Mouse (Mus musculus): ENCODE measurements around the gene Lrrc72. TPM values are rescaled to one million over a fixed set of nuclear protein-coding genes. Genes with fewer than 3 reads are reported as not detected.

Lrrc72 gene
- polyA plus RNA-seq (2015; fragmentation: Nextera tagmentation; extraction: Ambion mirVana), result not detected in 2 replicates

DNA sequence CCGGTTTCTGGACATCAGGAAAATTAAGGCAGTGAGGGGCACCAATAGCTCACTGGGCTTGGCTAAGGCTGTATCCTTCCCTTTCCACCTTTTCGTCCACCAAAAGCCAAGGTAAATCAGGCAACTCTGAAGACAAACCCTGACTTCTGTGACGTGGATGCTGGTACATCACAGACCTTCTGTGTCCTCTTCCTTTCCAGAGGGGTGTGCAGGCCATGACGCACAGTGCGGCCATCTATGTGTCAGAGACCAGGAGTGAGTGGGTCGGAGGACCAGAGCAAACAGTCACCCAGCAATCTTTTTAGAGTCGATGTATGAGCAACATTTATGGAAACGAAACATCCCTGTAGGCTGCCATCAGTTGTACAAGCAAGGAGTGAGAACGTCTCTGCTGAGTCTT, at the start of gene Lrrc72:
TSS of gene Lrrc72 (minus strand) at position 101 of the 400 bp plus-strand sequence.
- no peak for ATAC-seq (ENCODE audit: low read depth)
- H3K36me3 ChIP-seq, result no peaks in the 10 kb centered on the region
- no peak within 1 kb of the TSS for H3K4me2 ChIP-seq
- no peak for DNase-seq
- H3K4me3 ChIP-seq (replicated peaks), result no peak within 1 kb of the TSS
- 72% methylated on average over 9 of the region's 9 CpGs for WGBS (ENCODE audit: insufficient replicate concordance)
- no peak within 1 kb of the TSS for H3K9ac ChIP-seq
- H3K27me3 ChIP-seq, result no peaks in the 10 kb centered on the region
- H3K4me1 ChIP-seq (replicated peaks), result no peaks in the 10 kb centered on the region
- no peak within 1 kb of the TSS for H3K27ac ChIP-seq
- H3K9me3 ChIP-seq (replicated peaks), result no peaks in the 10 kb centered on the region

GRCm38 (mm10) chr12:36302326-36302725, 49.1 kb upstream of the Lrrc72 start:
- no peaks in the 10 kb centered on the region for H3K4me1 ChIP-seq (replicated peaks)
- ATAC-seq (ENCODE audit: low read depth) (no peak), DNase-seq (no peak)
- no peak overlapping the region for H3K4me2 ChIP-seq
- no peak overlapping the region for H3K9ac ChIP-seq
- no peaks in the 10 kb centered on the region for H3K36me3 ChIP-seq
- H3K27ac ChIP-seq, result no peak overlapping the region
- no peaks in the 10 kb centered on the region for H3K27me3 ChIP-seq
- 78% methylated on average over 12 of the region's 12 CpGs for WGBS (ENCODE audit: insufficient replicate concordance)
- no peak overlapping the region for H3K4me3 ChIP-seq (replicated peaks)
- H3K9me3 ChIP-seq (replicated peaks), result no peaks in the 10 kb centered on the region

- H3K4me3 ChIP-seq (replicated peaks), result no peak overlapping the region
- DNase-seq (no peak), ATAC-seq (ENCODE audit: low read depth) (no peak)
- no peak overlapping the region for H3K9ac ChIP-seq
- H3K4me1 ChIP-seq (replicated peaks), result no peaks in the 10 kb centered on the region
- H3K9me3 ChIP-seq (replicated peaks), result no peaks in the 10 kb centered on the region
- no peak overlapping the region for H3K4me2 ChIP-seq
- H3K27me3 ChIP-seq, result no peaks in the 10 kb centered on the region
- 72% methylated on average over 6 of the region's 6 CpGs for WGBS (ENCODE audit: insufficient replicate concordance)
- no peaks in the 10 kb centered on the region for H3K36me3 ChIP-seq
- no peak overlapping the region for H3K27ac ChIP-seq
Observed at GRCm38 (mm10) chr12:36291346-36291745, 38.1 kb upstream of the Lrrc72 start.

DNA sequence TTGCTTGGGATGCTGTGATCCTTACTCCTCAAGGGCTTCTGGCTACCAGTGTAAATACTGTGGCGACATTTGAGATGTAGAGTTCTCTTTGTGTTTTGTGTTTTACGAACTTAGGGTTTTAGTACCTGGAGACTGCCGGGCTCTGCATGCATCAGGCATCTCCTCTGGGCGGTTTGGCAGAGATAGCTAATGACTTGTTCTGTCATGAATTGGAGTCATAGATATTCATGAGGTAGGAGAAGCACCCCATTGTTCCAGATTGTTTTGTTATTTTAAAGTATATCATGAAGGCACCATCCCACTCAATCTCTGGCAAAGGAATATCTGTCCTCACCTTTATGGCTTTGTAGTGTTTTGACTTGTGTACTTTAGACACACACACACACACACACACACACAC, 37.3 kb upstream of the Lrrc72 start:
- no peak overlapping the region for H3K4me2 ChIP-seq
- 76% methylated on average over 4 of the region's 4 CpGs for WGBS (ENCODE audit: insufficient replicate concordance)
- DNase-seq, result no peak

DNA sequence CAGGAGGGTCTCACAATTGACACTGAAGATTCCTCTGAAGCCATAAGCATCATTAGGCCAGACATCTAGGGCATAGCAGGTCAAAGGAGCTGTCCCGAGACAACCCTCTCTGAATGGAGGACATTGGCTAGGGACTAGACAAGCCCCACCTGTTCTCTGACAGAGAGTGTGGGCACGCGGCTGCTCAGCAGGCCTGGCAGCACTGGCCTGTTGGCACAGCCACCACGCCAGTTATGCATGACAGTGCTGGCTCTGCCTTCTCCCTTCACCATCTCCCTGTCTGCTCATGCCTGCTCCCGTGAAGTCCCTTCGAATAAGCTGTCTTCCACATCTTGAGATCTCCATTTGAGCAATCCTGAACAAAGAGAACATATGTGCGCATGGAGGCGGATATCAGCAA, 36.4 kb upstream of the Lrrc72 start:
- no peaks in the 10 kb centered on the region for H3K9me3 ChIP-seq (replicated peaks)
- H3K4me1 ChIP-seq (replicated peaks), result no peaks in the 10 kb centered on the region
- no peak for ATAC-seq (ENCODE audit: low read depth)
- WGBS (ENCODE audit: insufficient replicate concordance), result 73% methylated on average over 8 of the region's 8 CpGs
- DNase-seq, result no peak
- H3K9ac ChIP-seq, result no peak overlapping the region
- H3K4me2 ChIP-seq, result no peak overlapping the region
- no peak overlapping the region for H3K4me3 ChIP-seq (replicated peaks)
- no peaks in the 10 kb centered on the region for H3K36me3 ChIP-seq
- no peak overlapping the region for H3K27ac ChIP-seq
- H3K27me3 ChIP-seq, result no peaks in the 10 kb centered on the region

More for the DNA sequence above, 37.3 kb upstream of the Lrrc72 start:
- Histone ChIP-seq H3K27me3 (no peaks in the 10 kb centered on the region), H3K4me3 (replicated peaks) (no peak overlapping the region), H3K9me3 (replicated peaks) (no peaks in the 10 kb centered on the region), H3K4me1 (replicated peaks) (no peaks in the 10 kb centered on the region), H3K9ac (no peak overlapping the region), H3K27ac (no peak overlapping the region), H3K36me3 (no peaks in the 10 kb centered on the region)
- no peak for ATAC-seq (ENCODE audit: low read depth)

- H3K4me1 ChIP-seq (replicated peaks), result no peaks in the 10 kb centered on the region
- DNase-seq (no peak), ATAC-seq (ENCODE audit: low read depth) (no peak)
- no peaks in the 10 kb centered on the region for H3K36me3 ChIP-seq
- no peak overlapping the region for H3K4me2 ChIP-seq
- H3K27me3 ChIP-seq, result no peaks in the 10 kb centered on the region
- no peak overlapping the region for H3K4me3 ChIP-seq (replicated peaks)
- WGBS (ENCODE audit: insufficient replicate concordance), result 60% methylated on average over 3 of the region's 3 CpGs
- no peaks in the 10 kb centered on the region for H3K9me3 ChIP-seq (replicated peaks)
- no peak overlapping the region for H3K9ac ChIP-seq
- no peak overlapping the region for H3K27ac ChIP-seq
Observed at GRCm38 (mm10) chr12:36274823-36275222, 21.6 kb upstream of the Lrrc72 start.

DNA sequence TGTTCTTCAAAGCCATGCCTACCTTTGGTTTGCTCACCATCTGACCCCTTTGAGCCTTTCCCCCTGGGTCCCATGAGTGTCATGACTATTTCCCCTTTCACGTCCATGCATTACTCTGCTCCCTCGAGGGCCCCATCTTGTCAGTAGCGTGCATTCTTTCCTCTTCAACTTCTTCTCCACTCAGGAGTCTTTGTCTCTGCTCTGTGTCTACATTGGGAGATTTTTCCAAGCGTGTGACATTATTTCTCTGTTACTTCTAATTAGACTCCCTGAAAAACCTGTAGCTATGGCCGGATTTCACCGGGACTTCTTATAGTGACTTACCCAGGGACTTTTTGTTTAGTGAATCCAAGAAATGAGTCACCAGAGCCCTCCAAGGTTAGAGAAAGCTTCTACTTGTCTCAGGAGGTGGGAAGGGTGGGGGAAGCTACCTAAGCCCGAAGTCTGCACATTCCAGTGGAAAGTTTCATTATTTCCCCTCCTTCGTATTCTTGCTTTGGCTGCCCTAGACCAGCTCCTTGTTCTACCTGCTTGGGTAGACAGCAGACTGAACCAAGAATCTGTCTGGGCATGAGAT, 14.6 kb upstream of the Lrrc72 start:
- DNase-seq (no peak), ATAC-seq (ENCODE audit: low read depth) (no peak)
- Histone ChIP-seq H3K9ac (no peak overlapping the region), H3K4me3 (replicated peaks) (no peak overlapping the region), H3K27me3 (no peaks in the 10 kb centered on the region), H3K36me3 (no peaks in the 10 kb centered on the region), H3K27ac (no peak overlapping the region), H3K9me3 (replicated peaks) (no peaks in the 10 kb centered on the region), H3K4me2 (no peak overlapping the region), H3K4me1 (replicated peaks) (no peaks in the 10 kb centered on the region)
- WGBS (ENCODE audit: insufficient replicate concordance), result 73% methylated on average over 8 of the region's 8 CpGs

- Histone ChIP-seq H3K27me3 (no peaks in the 10 kb centered on the region), H3K36me3 (no peaks in the 10 kb centered on the region), H3K4me2 (no peak overlapping the region), H3K4me1 (replicated peaks) (no peaks in the 10 kb centered on the region), H3K4me3 (replicated peaks) (no peak overlapping the region), H3K27ac (no peak overlapping the region), H3K9me3 (replicated peaks) (no peaks in the 10 kb centered on the region), H3K9ac (no peak overlapping the region)
- DNase-seq (no peak), ATAC-seq (ENCODE audit: low read depth) (no peak)
- WGBS (ENCODE audit: insufficient replicate concordance), result 68% methylated on average over 11 of the region's 11 CpGs
Observed at GRCm38 (mm10) chr12:36262116-36262721, 9.0 kb upstream of the Lrrc72 start.

DNA sequence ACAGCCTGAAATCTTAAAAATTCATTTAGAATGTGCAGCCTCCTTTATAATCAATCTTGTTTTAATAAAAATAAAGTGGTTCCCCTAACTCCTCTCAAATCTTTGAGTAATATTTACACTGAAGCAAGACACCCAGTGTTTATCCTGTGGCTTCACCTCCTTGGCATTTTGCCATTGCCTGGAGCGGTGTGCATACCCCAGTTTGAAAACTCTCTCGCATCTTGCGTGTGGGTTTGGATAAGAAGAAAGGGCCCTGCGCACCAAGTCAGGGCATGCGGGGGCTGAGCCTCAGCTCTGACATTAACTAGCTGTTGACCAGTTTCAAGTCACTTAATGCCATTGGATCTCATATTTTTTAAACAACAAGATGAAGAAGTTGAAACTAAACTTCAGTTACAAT, 2.2 kb upstream of the Lrrc72 start:
- DNase-seq (no peak), ATAC-seq (ENCODE audit: low read depth) (no peak)
- H3K4me1 ChIP-seq (replicated peaks), result no peaks in the 10 kb centered on the region
- no peak overlapping the region for H3K4me3 ChIP-seq (replicated peaks)
- no peak overlapping the region for H3K4me2 ChIP-seq
- no peaks in the 10 kb centered on the region for H3K9me3 ChIP-seq (replicated peaks)
- H3K36me3 ChIP-seq, result no peaks in the 10 kb centered on the region
- H3K27me3 ChIP-seq, result no peaks in the 10 kb centered on the region
- WGBS (ENCODE audit: insufficient replicate concordance), result 76% methylated on average over 5 of the region's 5 CpGs
- no peak overlapping the region for H3K27ac ChIP-seq
- no peak overlapping the region for H3K9ac ChIP-seq

- no peaks in the 10 kb centered on the region for H3K36me3 ChIP-seq
- H3K9me3 ChIP-seq (replicated peaks), result no peaks in the 10 kb centered on the region
- 42% methylated on average over 3 of the region's 3 CpGs for WGBS (ENCODE audit: insufficient replicate concordance)
- H3K27ac ChIP-seq, result no peak overlapping the region
- H3K27me3 ChIP-seq, result no peaks in the 10 kb centered on the region
- ATAC-seq (ENCODE audit: low read depth) (no peak), DNase-seq (no peak)
- H3K9ac ChIP-seq, result no peak overlapping the region
- no peak overlapping the region for H3K4me3 ChIP-seq (replicated peaks)
- no peaks in the 10 kb centered on the region for H3K4me1 ChIP-seq (replicated peaks)
- H3K4me2 ChIP-seq, result no peak overlapping the region
Observed at GRCm38 (mm10) chr12:36241171-36241570, 12.0 kb downstream of the Lrrc72 start.

DNA sequence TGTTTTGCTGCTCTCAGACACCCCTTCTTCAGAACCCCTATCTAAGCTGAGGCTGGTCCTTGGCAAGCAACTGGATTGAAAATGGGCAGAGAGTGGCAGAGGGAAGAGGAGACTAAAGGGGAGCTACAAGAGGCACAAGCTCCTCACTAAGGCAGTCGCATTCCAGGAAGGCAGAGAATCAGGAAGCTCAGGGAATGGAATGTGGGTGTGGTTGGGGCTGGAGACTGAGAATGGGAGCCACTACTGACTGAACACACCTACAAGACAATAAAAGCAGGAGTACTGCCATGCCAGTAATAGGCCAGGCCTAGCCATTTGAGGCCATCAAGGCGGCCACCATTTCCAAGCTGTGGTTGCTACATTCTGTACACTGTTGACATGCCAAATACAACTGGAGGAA, 21.8 kb downstream of the Lrrc72 start:
- Histone ChIP-seq H3K27ac (no peak overlapping the region), H3K9me3 (replicated peaks) (no peaks in the 10 kb centered on the region), H3K9ac (no peak overlapping the region), H3K27me3 (no peaks in the 10 kb centered on the region), H3K4me3 (replicated peaks) (no peak overlapping the region), H3K36me3 (no peaks in the 10 kb centered on the region), H3K4me2 (no peak overlapping the region), H3K4me1 (replicated peaks) (no peaks in the 10 kb centered on the region)
- 55% methylated on average over 2 of the region's 2 CpGs for WGBS (ENCODE audit: insufficient replicate concordance)
- ATAC-seq (ENCODE audit: low read depth) (no peak), DNase-seq (no peak)

DNA sequence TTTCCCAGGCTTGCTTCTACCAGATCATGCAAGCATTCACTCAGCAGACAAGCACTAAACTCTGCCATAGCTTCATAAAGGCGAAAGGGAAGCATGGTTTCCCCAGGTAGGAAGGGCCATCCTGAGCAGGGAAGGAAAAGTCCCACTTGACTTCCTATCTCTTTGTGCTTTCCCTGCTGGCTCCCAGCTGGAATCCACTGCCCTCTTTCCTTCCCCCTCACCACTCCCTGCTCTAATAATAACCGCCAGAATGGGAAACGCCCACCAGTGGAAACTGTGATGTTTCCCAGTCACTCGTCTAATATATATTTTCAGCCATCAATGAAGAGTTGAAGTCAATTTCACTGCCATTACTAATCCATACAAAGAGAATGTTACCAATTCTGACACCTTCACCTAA, 28.8 kb downstream of the Lrrc72 start:
- WGBS (ENCODE audit: insufficient replicate concordance), result 51% methylated on average over 4 of the region's 4 CpGs
- Histone ChIP-seq H3K9ac (no peak overlapping the region), H3K36me3 (no peaks in the 10 kb centered on the region), H3K27me3 (no peaks in the 10 kb centered on the region), H3K4me1 (replicated peaks) (no peaks in the 10 kb centered on the region), H3K4me2 (no peak overlapping the region), H3K9me3 (replicated peaks) (no peaks in the 10 kb centered on the region), H3K27ac (no peak overlapping the region), H3K4me3 (replicated peaks) (no peak overlapping the region)
- ATAC-seq (ENCODE audit: low read depth) (no peak), DNase-seq (no peak)

Measured in liver, embryonic 13.5 days (tissue).